Mouse (Mus musculus) spleen, adult 2 months (tissue): ENCODE measurements around the gene Psors1c2.

Experiments used
- CTCF ChIP-seq: fragments of 200-500 bp; IDR thresholded peaks from 2 replicates; pipeline ENCODE4 v1.5.1; 2011; ENCODE audit warnings: mild to moderate bottlenecking, inconsistent platforms; ENCODE audit not compliant: insufficient read depth, insufficient read length, insufficient replicate concordance; ENCODE audit errors: extremely low read depth
- POLR2A ChIP-seq: fragments of 200-500 bp; IDR thresholded peaks from 2 replicates; pipeline ENCODE4 v1.6.1; 2011; ENCODE audit warnings: low read depth, low read length, inconsistent platforms

DNA sequence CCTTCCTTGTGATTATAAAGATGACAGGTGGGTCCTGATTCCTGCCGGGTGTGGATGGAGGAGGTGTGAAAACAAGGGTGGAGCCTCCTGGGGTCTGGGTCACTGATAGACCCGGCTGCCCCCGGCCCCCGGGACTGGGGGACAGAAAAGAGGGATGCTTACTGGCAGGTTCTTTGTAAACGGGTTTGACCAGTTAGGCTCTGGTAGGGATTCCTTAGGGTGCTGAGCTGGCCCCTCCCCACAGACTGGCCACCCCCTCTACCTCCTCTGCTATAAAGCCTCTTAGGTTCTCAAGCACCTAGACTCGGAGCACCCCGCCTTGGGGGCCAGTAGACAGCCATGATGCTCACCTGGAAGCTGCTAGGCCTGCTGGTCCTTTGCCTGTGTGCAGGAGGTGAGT is at the start of gene Psors1c2:
- TF ChIP-seq POLR2A = no peak
- TF ChIP-seq CTCF = no peak
